Mouse (Mus musculus) embryonic facial prominence, embryonic 11.5 days (tissue): ENCODE measurements around the gene Dynlt1a. TPM values are rescaled to one million over a fixed set of nuclear protein-coding genes. Genes with fewer than 3 reads are reported as not detected.
"Not testable (repeated sequence)": the region's sequence is repeated elsewhere in the genome, so short reads cannot be mapped to it uniquely, and the experiment has no call there.

Experiments used
- ATAC-seq: fragments of 200-750 bp; cut with Nextera tagmentation; replicated peaks from 2 replicates; pipeline ENCODE4 v1.8.0; 2017; ENCODE audit warnings: low read depth; ENCODE audit not compliant: insufficient number of reproducible peaks, low FRiP score, low TSS enrichment
- DNase-seq: peaks from one replicate; pipeline ENCODE4 v3.0.0-alpha.2; 2015; ENCODE audit warnings: low spot score
- H3K27ac ChIP-seq: fragments of 300-500 bp; sonication (generic); replicated peaks from 2 replicates; pipeline ENCODE4 v1.5.1; 2014; ENCODE audit warnings: mild to moderate bottlenecking, low read depth, low read length, control low read depth
- H3K27me3 ChIP-seq: fragments of 300-500 bp; sonication (generic); 2 replicates; pipeline ENCODE4 v1.6.1; 2014; ENCODE audit warnings: mild to moderate bottlenecking, low read length, moderate library complexity, mixed read lengths; ENCODE audit not compliant: control insufficient read depth, insufficient read depth
- H3K36me3 ChIP-seq: fragments of 300-500 bp; sonication (generic); replicated peaks from 2 replicates; pipeline ENCODE4 v1.6.1; 2014; ENCODE audit warnings: low read depth, mild to moderate bottlenecking, low read length, moderate library complexity, mixed read lengths; ENCODE audit not compliant: control insufficient read depth, insufficient read depth
- H3K4me1 ChIP-seq: fragments of 300-500 bp; sonication (generic); 2 replicates; pipeline ENCODE4 v1.6.1; 2014; ENCODE audit warnings: low read length, mixed read lengths; ENCODE audit not compliant: control insufficient read depth, insufficient read depth
- H3K4me2 ChIP-seq: fragments of 300-500 bp; sonication (generic); 2 replicates; pipeline ENCODE4 v1.6.1; 2014; ENCODE audit warnings: low read depth, mild to moderate bottlenecking, control low read depth, low read length, moderate library complexity
- H3K4me3 ChIP-seq: fragments of 300-500 bp; sonication (generic); 2 replicates; pipeline ENCODE4 v1.5.1; 2014; ENCODE audit warnings: low read depth, low read length, control low read depth
- H3K9ac ChIP-seq: fragments of 300-500 bp; sonication (generic); replicated peaks from 2 replicates; pipeline ENCODE4 v1.6.1; 2014; ENCODE audit warnings: mild to moderate bottlenecking, control low read depth, low read length
- H3K9me3 ChIP-seq: fragments of 300-500 bp; sonication (generic); replicated peaks from 2 replicates; pipeline ENCODE4 v1.6.1; 2016; ENCODE audit warnings: mild to moderate bottlenecking, low read length, inconsistent platforms, mixed read lengths; ENCODE audit not compliant: control insufficient read depth
- WGBS: fragments of 180-500 bp; shearing (Covaris S2); extraction: QIAGEN DNeasy Blood & Tissue Kit; methylation state at CpG from one replicate; pipeline ENCODE4 v1.1.7; 2014; 5-methylcytosine and 5-hydroxymethylcytosine counted together
- polyA plus RNA-seq: library from polyadenylated mRNA; unstranded; fragments of >200 nt; fragmentation: Nextera tagmentation; extraction: Ambion mirVana; gene quantifications from 2 replicates; pipeline ENCODE4 v1.2.1, GENCODE M21; 2014

The Dynlt1a gene
- polyA plus RNA-seq, 1 experiment from 2014 or later, result 25.3 TPM

DNA sequence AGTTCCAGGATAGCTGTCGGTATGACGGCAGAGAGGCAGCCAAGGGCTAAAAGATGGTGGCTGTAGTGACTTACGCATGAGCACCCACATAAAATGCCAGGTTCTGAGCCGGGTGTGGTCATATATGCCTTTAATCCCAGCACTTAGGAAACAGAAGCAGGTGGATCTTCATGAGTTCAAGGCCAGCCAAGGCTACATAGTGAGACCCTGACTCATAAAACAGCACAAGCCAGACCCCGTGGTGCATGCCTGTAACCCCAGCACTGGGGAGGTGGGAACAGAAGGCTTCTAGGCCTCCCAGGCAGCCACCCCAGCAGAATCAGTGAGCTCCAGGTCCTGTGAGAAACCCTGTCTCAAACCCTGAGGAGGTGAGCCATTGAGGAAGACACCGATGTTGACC, 12.4 kb downstream of the Dynlt1a start:
- H3K36me3 ChIP-seq, result not testable (repeated sequence)

DNA sequence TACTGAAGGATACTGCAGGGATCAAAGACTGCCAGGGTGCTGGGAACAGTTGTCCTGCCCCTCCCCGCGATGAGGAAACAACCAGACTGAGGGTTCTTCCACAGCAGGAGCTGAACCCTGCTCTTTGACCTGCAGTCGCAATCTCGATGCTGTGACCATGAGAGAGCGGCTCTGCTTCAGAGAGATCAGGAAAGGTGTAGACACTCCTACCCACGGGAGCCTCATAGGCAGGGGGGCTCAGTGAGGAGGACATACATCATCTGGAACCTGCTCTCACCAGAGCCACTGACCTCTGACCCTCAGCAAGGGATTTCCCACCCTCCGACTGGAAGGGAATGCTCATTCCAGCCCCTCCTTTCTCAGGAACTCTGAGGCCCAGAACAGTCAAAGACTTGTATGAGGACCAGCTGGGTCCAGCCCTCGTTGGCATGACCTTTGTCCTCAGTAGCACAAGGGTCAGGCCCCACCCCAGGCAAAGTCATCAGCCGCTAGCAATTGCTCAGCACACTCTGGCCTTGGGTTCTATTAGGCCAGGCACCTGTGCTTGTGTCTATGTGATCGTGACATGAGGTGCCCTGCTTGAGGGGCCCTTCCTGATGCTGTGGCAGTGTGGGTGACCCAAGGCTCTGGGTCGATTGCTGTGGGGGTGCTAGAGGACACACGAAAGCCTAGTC, 17.0 kb downstream of the Dynlt1a start:
- not testable (repeated sequence) for H3K9ac ChIP-seq, H3K36me3 ChIP-seq, H3K4me1 ChIP-seq, H3K27ac ChIP-seq, H3K27me3 ChIP-seq, H3K9me3 ChIP-seq, H3K4me3 ChIP-seq, H3K4me2 ChIP-seq, DNase-seq
- 0 out of 2 replicates have a peak, but pooled peaks have one; percentile 25 for ATAC-seq
- WGBS, result 49% methylated on average over 6 of the region's 12 CpGs

More for the DNA sequence above, 12.4 kb downstream of the Dynlt1a start:
- not testable (repeated sequence) for H3K4me2 ChIP-seq, H3K9ac ChIP-seq, H3K27ac ChIP-seq, DNase-seq, H3K27me3 ChIP-seq, ATAC-seq, H3K4me1 ChIP-seq, H3K9me3 ChIP-seq, H3K4me3 ChIP-seq
- 90% methylated on average over 5 of the region's 6 CpGs for WGBS

GRCm38 (mm10) chr17:6297060-6297795, 20.1 kb downstream of the Dynlt1a start:
- H3K4me3 ChIP-seq, H3K9ac ChIP-seq, ATAC-seq, H3K27ac ChIP-seq, H3K9me3 ChIP-seq, H3K36me3 ChIP-seq, H3K4me1 ChIP-seq, H3K4me2 ChIP-seq, DNase-seq, H3K27me3 ChIP-seq: not testable (repeated sequence)
- WGBS, result 92% methylated on average over 9 of the region's 15 CpGs

DNA sequence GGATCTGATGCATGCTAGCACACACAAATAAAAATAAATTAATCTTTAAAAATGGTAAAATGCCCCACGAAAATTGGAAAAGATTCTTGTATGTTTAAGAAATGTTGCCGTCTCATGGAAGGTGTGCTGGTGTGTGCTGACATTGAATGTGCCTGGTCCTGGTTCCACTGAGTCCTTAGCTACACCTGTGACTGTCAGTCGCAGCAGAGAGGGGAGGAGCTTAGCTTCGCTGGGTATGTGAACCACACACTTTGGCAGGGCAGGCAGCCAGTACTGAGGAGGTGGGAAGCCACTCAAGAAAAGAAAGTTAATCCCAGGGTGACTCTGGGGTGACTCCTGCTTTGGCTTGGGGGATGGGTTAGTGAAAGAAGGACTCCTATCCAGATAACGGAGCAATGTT, 23.4 kb downstream of the Dynlt1a start:
- H3K27ac ChIP-seq, H3K4me3 ChIP-seq, H3K9ac ChIP-seq, H3K27me3 ChIP-seq, H3K9me3 ChIP-seq, H3K36me3 ChIP-seq, H3K4me1 ChIP-seq, H3K4me2 ChIP-seq, DNase-seq: not testable (repeated sequence)
- ATAC-seq, result 0 out of 2 replicates have a peak, but pooled peaks have one; percentile 40
- no CpG with 5 or more reads among the region's 5 CpGs for WGBS

DNA sequence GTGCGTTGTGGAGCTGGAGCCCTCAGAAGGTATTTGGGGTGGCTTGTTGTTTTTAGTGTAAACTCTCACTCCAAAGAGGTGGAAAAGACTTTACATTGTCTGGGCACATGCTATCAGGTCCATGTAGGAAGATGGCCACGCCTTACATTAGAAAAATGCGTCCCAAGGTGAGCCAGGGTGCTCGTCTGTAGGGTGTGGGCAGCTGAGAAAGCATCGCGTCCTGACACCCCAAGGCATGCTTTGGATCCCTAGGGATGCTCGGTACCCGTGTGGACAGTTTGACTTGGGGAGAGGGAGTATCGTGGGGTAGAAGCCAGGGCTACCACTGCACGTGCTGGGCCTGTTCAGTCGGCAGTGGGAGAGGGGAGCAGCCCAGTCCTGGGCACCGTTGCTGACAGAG, 28.3 kb downstream of the Dynlt1a start:
- not testable (repeated sequence) for H3K4me2 ChIP-seq, H3K4me1 ChIP-seq, H3K27me3 ChIP-seq, H3K27ac ChIP-seq, ATAC-seq, H3K36me3 ChIP-seq, H3K9ac ChIP-seq, H3K4me3 ChIP-seq, DNase-seq, H3K9me3 ChIP-seq
- WGBS, result 93% methylated on average over 9 of the region's 12 CpGs

DNA sequence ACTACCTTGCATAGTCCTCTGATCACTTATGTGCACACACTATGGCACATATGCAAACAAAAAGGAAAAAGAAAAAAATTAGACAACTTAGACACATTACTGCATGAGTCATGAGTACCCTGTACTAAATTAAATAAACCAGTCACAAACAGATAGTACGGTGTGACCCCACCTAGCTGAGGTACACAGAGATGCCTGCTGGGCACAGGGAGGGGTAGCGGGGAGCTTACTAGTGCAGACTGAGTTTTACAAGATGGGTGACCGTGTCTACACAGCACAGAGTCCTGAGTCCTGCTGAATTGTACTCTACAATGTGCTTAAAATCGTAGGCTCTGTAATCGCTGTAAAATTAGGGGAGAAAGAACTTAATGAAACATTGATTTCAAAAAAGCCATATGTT, 31.1 kb downstream of the Dynlt1a start:
- H3K36me3 ChIP-seq, H3K9ac ChIP-seq, H3K27me3 ChIP-seq, H3K4me2 ChIP-seq, H3K27ac ChIP-seq, ATAC-seq, H3K4me1 ChIP-seq, DNase-seq, H3K9me3 ChIP-seq, H3K4me3 ChIP-seq: not testable (repeated sequence)
- 89% methylated on average over 5 of the region's 5 CpGs for WGBS

DNA sequence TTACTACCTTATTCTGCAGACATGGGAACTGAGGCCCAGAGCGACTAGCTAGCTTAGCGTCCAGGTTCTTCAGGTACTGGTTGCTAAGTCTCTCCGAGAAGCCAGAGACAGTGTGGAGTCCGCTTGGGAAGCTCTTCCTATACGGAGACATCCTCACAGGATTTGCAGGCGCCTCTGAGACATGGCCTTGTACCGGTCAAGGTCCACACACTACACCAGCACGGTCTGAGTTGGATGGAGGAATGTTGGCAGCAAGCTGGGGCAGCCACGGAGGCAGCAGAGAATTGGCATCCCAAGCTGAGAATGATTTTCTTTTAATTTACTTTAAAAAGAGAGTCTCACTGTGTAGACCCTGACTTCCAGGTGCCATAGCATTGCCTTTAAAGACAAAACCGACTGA, 34.2 kb downstream of the Dynlt1a start:
- not testable (repeated sequence) for H3K4me2 ChIP-seq, H3K27me3 ChIP-seq, H3K4me3 ChIP-seq, H3K9ac ChIP-seq, H3K9me3 ChIP-seq, DNase-seq, ATAC-seq, H3K36me3 ChIP-seq, H3K4me1 ChIP-seq, H3K27ac ChIP-seq
- 92% methylated on average over 7 of the region's 10 CpGs for WGBS

GRCm38 (mm10) chr17:6280513-6280912, 36.8 kb downstream of the Dynlt1a start:
- not testable (repeated sequence) for H3K36me3 ChIP-seq, H3K4me1 ChIP-seq, H3K9ac ChIP-seq, H3K4me2 ChIP-seq, H3K9me3 ChIP-seq, H3K27ac ChIP-seq, H3K4me3 ChIP-seq, DNase-seq, H3K27me3 ChIP-seq, ATAC-seq
- 94% methylated on average over 17 of the region's 19 CpGs for WGBS
